Comparison of ENCODE assay signal across 43 mouse cellular contexts in the genomic region with DNA sequence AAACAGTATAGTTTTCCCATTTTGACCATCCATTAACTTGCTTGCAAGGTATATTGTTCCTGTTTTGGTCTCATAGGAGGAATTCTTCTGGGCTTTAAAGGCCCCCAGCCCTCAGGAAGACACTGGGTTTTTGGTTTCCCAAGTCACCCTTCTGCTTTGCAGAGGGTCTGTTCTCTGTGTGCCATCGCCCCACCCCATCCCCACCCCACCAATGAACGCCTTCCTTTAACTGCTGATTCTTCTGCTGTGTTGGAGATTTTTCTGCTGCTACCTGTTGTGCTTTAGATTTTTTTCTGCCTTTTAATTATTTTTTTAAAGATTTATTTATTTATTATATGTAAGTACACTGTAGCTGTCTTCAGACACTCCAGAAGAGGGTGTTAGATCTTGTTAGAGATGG. TPM values are rescaled to one million over a fixed set of nuclear protein-coding genes. Genes with fewer than 3 reads are reported as not detected.
"Had no signal": no experiment of that assay in that cellular context is flagged by ENCODE, and none has a peak within 500 bp of the region (broad histone marks: within the 10 kb centered on the region; RNA-seq: fewer than 3 reads in every experiment).

A gene (plus strand): TSS at position 301 of the 400 bp plus-strand sequence.

- DNase-seq: heart, postnatal 10 days; heart, postnatal 14 days; heart, postnatal 36 days; heart, postnatal 4 days; kidney, adult 11 months; kidney, adult 18-20 months; kidney, adult 2 months; kidney, adult 8-10 months; kidney, adult 9 months; kidney, postnatal 10 days; kidney, postnatal 14 days; kidney, postnatal 25 days; kidney, postnatal 36 days; kidney, postnatal 4 days; layer of hippocampus, adult 9-11 months; layer of hippocampus, postnatal 36 days had no signal

- ATAC-seq: hindbrain, embryonic 16.5 days; hindbrain, postnatal 0 days; inflammation-experienced regulatory T-cells, adult 6 months; intestine, embryonic 15.5 days; intestine, embryonic 16.5 days; intestine, postnatal 0 days had no signal

- H3K9ac ChIP-seq: heart, embryonic 12.5 days; heart, embryonic 13.5 days; heart, embryonic 15.5 days; hindbrain, embryonic 12.5 days; hindbrain, embryonic 13.5 days; hindbrain, embryonic 14.5 days; hindbrain, embryonic 15.5 days; intestine, embryonic 15.5 days; kidney, embryonic 15.5 days had no signal

- H3K9me3 ChIP-seq: heart, embryonic 10.5 days; heart, embryonic 12.5 days; heart, embryonic 13.5 days; heart, embryonic 15.5 days; hindbrain, embryonic 10.5 days; hindbrain, embryonic 12.5 days; hindbrain, embryonic 13.5 days; hindbrain, embryonic 15.5 days; intestine, embryonic 15.5 days; kidney, embryonic 15.5 days had no signal

- H3K27ac ChIP-seq: heart, embryonic 10.5 days; heart, embryonic 13.5 days; heart, embryonic 15.5 days; hindbrain, embryonic 10.5 days; hindbrain, embryonic 12.5 days; hindbrain, embryonic 13.5 days; hindbrain, embryonic 14.5 days; hindbrain, embryonic 15.5 days; hindbrain, postnatal 0 days; intestine, embryonic 15.5 days; kidney, embryonic 15.5 days; kidney, postnatal 0 days; layer of hippocampus, adult 2 months had no signal

- H3K4me3 ChIP-seq: heart, embryonic 10.5 days; heart, embryonic 12.5 days; heart, embryonic 13.5 days; heart, embryonic 15.5 days; hindbrain, embryonic 10.5 days; hindbrain, embryonic 12.5 days; hindbrain, embryonic 13.5 days; hindbrain, embryonic 15.5 days; intestine, embryonic 15.5 days; kidney, embryonic 15.5 days; layer of hippocampus, adult 2 months had no signal

- H3K27me3 ChIP-seq: heart, embryonic 13.5 days; heart, embryonic 15.5 days; hindbrain, embryonic 12.5 days; hindbrain, embryonic 13.5 days; hindbrain, embryonic 15.5 days; intestine, embryonic 15.5 days; kidney, embryonic 15.5 days had no signal

- H3K4me2 ChIP-seq: heart, embryonic 11.5 days; heart, embryonic 12.5 days; heart, embryonic 13.5 days; heart, embryonic 15.5 days; hindbrain, embryonic 12.5 days; hindbrain, embryonic 13.5 days; hindbrain, embryonic 14.5 days; hindbrain, embryonic 15.5 days; intestine, embryonic 15.5 days; kidney, embryonic 15.5 days had no signal

- H3K4me1 ChIP-seq: heart, embryonic 10.5 days; heart, embryonic 13.5 days; heart, embryonic 15.5 days; intestine, embryonic 15.5 days had no signal

- H3K36me3 ChIP-seq: heart, embryonic 10.5 days; heart, embryonic 12.5 days; heart, embryonic 13.5 days; heart, embryonic 15.5 days; hindbrain, embryonic 10.5 days; hindbrain, embryonic 12.5 days; hindbrain, embryonic 13.5 days; hindbrain, embryonic 15.5 days; intestine, embryonic 15.5 days; kidney, embryonic 15.5 days had no signal

RNA-seq across cellular contexts. Expression of the gene that starts here (rescaled TPM):
- polyA plus RNA-seq: heart, embryonic 10.5 days; heart, embryonic 11.5 days; heart, embryonic 12.5 days; heart, embryonic 13.5 days; heart, embryonic 14.5 days; heart, embryonic 15.5 days; heart, embryonic 16.5 days; heart, postnatal 0 days; hindbrain, embryonic 10.5 days; hindbrain, embryonic 11.5 days; hindbrain, embryonic 12.5 days; hindbrain, embryonic 13.5 days; hindbrain, embryonic 14.5 days; hindbrain, embryonic 15.5 days; hindbrain, embryonic 16.5 days; hindbrain, postnatal 0 days; inflammation-experienced regulatory T-cells, adult 6 months; intestine, embryonic 14.5 days; intestine, embryonic 15.5 days; intestine, embryonic 16.5 days; intestine, postnatal 0 days; kidney, adult 2 months; kidney, embryonic 14.5 days; kidney, embryonic 15.5 days; kidney, embryonic 16.5 days; kidney, postnatal 0 days; large intestine, adult 2 months had no signal
